Mouse (Mus musculus) bone marrow macrophage, adult 2 months (primary cell): Measurements from ENCODE around the gene Il12a. TPM values are rescaled to one million over a fixed set of nuclear protein-coding genes. Genes with fewer than 3 reads are reported as not detected.

ENCODE experiments used
- H3K27ac ChIP-seq: 2 replicates; pipeline ENCODE4 v1.5.1; 2012; ENCODE audit warnings: low read depth, low read length; ENCODE audit not compliant: insufficient read depth
- H3K4me1 ChIP-seq: 2 replicates; pipeline ENCODE4 v1.6.1; 2012; ENCODE audit warnings: low read length; ENCODE audit not compliant: control insufficient read depth, insufficient read depth
- H3K4me3 ChIP-seq: 2 replicates; pipeline ENCODE4 v1.5.1; 2012; ENCODE audit warnings: mild to moderate bottlenecking, low read length, moderate library complexity; ENCODE audit not compliant: insufficient read depth
- CTCF ChIP-seq: IDR thresholded peaks from 2 replicates; pipeline ENCODE4 v1.5.1; 2012; ENCODE audit warnings: low read depth, mild to moderate bottlenecking, low read length, moderate library complexity
- POLR2A ChIP-seq: IDR thresholded peaks from 2 replicates; pipeline ENCODE4 v1.6.1; 2012; ENCODE audit warnings: mild to moderate bottlenecking, low read depth, low read length, borderline replicate concordance
- polyA plus RNA-seq: library from polyadenylated mRNA; stranded (reverse); fragments of >200 nt; gene quantifications from 2 replicates; pipeline ENCODE4 v1.2.4, GENCODE M21; 2012; ENCODE audit not compliant: missing spikeins, insufficient read depth, insufficient read length

The Il12a gene
- polyA plus RNA-seq, 1 experiment = not detected

GRCm38 (mm10) chr3:68678805-68679585, 11.4 kb upstream of the Il12a start:
- no peak overlapping the region for H3K4me3 ChIP-seq
- no peak overlapping the region for H3K27ac ChIP-seq
- no peaks in the 10 kb centered on the region for H3K4me1 ChIP-seq
- TF ChIP-seq CTCF (no peak), POLR2A (no peak)

DNA sequence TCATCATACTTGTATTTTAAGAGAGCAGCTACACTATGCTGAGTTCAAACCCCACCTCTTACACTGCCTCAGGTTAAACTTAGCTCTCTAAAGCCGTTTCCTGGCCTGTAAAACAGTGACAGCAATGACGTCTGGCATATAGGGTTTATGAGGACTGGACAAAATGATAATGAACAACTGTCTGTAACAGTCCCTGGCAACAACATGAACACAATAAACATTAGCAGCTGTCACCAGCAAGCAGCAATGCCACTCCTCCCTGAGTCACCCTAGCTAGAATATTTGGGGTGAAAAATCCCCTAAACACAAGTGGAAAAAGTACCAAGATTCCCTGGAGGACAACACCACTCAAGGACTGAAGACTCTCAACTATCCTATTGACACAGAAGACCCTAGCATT, 6.9 kb upstream of the Il12a start:
- H3K4me3 ChIP-seq = no peak overlapping the region
- H3K4me1 ChIP-seq = no peaks in the 10 kb centered on the region
- TF ChIP-seq POLR2A = no peak
- TF ChIP-seq CTCF = no peak
- no peak overlapping the region for H3K27ac ChIP-seq

DNA sequence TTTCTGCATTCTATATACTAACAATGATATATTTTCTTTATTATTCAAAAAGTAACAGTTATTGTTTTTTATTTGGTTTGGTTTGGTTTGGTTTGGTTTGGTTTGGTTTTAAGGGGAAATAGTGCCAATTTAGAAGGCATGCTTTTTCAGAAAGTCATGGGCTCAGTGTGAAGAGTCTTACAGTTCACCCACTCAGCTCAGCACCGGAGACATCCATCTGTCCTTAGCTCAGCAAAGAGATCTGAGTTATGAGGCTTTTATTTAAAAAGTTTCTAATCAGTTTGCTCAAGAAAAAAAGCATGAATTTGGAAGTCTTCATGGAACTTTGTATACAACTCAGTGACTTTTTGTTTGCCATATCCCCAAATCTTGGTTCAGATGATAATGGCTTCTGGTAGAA, 6.2 kb upstream of the Il12a start:
- Histone ChIP-seq H3K4me3 (no peak overlapping the region), H3K27ac (no peak overlapping the region), H3K4me1 (no peaks in the 10 kb centered on the region)
- TF ChIP-seq CTCF (no peak), POLR2A (no peak)

- Histone ChIP-seq H3K27ac (no peak overlapping the region), H3K4me3 (no peak overlapping the region)
- TF ChIP-seq CTCF (no peak), POLR2A (no peak)
These were observed 3.4 kb upstream of the Il12a start for GRCm38 (mm10) chr3:68686852-68687560.

GRCm38 (mm10) chr3:68689346-68689745, 1.1 kb upstream of the Il12a start:
- H3K27ac ChIP-seq = no peak overlapping the region
- no peaks in the 10 kb centered on the region for H3K4me1 ChIP-seq
- no peak overlapping the region for H3K4me3 ChIP-seq
- TF ChIP-seq POLR2A (no peak), CTCF (no peak)

More at GRCm38 (mm10) chr3:68686852-68687560, 3.4 kb upstream of the Il12a start:
- no peaks in the 10 kb centered on the region for H3K4me1 ChIP-seq

DNA sequence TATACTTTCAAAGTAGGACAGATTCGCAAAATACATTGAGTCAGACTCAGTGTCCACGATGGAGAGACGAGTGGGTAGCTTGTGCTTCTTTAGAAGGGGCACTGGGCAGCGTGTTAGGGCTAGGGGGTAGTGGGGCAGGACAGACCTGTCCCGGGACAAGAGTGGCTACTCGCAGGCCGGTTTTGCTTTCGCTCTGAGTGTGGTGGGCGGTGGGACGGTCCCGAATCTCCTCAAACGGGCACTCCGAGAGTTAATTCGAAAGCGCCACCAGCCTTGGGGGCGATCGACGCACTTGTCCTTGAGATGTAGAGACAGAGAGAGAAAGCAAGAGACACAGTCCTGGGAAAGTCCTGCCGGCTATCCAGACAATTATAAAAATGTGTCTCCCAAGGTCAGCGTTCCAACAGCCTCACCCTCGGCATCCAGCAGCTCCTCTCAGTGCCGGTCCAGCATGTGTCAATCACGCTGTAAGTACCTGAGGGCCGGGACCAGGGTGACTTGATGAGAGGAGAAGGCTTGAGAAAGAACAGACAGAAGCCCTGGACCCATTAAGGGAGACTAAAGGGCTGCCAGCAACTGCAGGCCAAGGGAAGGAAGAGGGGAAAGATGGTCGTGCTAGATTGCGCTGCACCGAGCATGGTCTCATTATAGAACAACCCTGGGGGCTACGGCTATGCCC, 795 bp downstream of the Il12a start:
- no peaks in the 10 kb centered on the region for H3K4me1 ChIP-seq
- no peak overlapping the region for H3K27ac ChIP-seq
- TF ChIP-seq CTCF (no peak), POLR2A (no peak)
- no peak overlapping the region; the same call in 1 of the 2 replicates for H3K4me3 ChIP-seq

DNA sequence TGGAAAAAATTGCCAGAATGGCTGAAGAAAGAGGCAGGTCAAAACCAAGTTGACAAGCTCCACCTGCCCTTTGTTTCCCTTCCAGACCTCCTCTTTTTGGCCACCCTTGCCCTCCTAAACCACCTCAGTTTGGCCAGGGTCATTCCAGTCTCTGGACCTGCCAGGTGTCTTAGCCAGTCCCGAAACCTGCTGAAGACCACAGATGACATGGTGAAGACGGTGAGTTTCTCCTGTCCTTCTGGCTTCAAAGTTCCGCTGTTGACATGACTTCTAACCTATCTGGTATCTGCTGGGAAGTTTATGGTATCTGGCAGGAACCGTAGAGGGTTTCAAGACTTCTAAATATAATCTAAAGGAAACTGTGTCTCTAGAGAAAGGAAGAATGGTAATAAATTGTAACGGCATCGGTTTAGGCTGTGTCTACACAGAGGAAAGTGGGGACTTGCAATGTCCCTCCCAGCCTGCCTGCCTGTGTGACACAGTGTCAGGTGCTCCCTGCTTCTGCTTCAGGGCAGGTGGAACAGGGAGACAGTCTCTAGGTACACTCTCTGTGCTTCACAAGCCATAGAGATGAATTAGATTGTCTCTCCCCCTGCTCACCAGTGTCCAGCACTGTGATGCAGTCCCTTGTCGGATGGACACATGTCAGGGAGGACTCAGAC, 1.6 kb downstream of the Il12a start:
- Histone ChIP-seq H3K4me3 (no peak overlapping the region), H3K4me1 (no peaks in the 10 kb centered on the region), H3K27ac (no peak overlapping the region)
- TF ChIP-seq CTCF = no peak
- no peak for TF ChIP-seq POLR2A

GRCm38 (mm10) chr3:68692600-68693225, 2.3 kb downstream of the Il12a start:
- TF ChIP-seq POLR2A (no peak), CTCF (no peak)
- H3K27ac ChIP-seq = no peak overlapping the region
- H3K4me3 ChIP-seq = no peak overlapping the region
- H3K4me1 ChIP-seq = no peaks in the 10 kb centered on the region

DNA sequence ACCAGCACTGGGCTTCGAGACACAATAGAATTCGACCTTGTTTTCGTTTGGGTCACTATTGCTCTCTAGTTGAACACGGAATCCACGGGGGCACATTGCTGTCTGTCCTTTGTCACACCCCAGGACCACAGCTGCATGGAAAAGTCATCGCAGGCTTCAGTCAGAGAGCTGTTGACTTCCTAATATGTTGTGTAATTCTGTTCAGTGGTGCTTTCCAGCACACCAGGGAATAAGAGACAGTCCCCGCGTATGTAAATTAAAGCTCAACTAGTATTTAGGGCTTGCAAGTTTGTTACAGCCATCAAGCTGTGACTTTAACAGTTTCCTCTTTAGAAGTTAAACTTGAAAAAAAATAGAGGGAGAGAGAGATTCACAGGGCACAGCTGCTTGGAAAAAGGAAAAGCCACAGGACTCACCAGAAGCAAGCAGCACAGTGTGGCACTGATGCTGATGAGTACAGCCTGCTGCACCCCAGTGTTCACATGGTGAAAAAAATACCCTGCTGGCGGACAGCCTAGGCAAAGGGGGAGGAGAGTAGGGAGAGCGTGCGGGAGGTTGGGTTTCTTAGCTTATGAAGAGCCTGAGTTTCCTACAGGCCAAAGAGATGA, 3.1 kb downstream of the Il12a start:
- no peak overlapping the region for H3K27ac ChIP-seq
- H3K4me3 ChIP-seq = no peak overlapping the region
- TF ChIP-seq CTCF (no peak), POLR2A (no peak)
- H3K4me1 ChIP-seq = no peaks in the 10 kb centered on the region

DNA sequence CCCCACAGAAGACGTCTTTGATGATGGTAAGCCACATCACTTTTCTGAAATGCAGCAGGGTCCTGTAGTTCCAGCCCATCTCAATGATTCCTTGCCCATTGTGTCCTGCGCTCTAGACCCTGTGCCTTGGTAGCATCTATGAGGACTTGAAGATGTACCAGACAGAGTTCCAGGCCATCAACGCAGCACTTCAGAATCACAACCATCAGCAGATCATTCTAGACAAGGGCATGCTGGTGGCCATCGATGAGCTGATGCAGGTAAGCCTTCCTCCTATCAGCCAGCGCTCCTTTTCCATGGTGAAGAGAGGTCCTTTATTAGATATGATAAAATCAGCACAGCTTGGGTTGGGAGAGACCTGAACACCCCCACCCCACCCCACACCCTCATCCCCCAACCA, 4.9 kb downstream of the Il12a start:
- no peak for TF ChIP-seq CTCF
- no peak for TF ChIP-seq POLR2A
- H3K4me3 ChIP-seq = no peak overlapping the region
- H3K27ac ChIP-seq = no peak overlapping the region
- H3K4me1 ChIP-seq = no peaks in the 10 kb centered on the region
